Mouse (Mus musculus) MEL (cell line): ENCODE results near the gene Lypd6b.

Source experiments
- CTCF ChIP-seq, 3 experiments: IDR thresholded peaks in 2 of 3; conservative IDR thresholded peaks in 1 of 3; 2 replicates each; pipeline ENCODE4 v1.5.1; 2011 to 2012; ENCODE audit warnings: low read length in 3 of 3, low read depth in 2 of 3, mild to moderate bottlenecking in 2 of 3, improper control_type of control experiment in 1 of 3, inconsistent platforms in 1 of 3, mixed read lengths in 1 of 3, moderate library complexity in 1 of 3; ENCODE audit not compliant: control insufficient read depth in 1 of 3, insufficient read depth in 1 of 3, poor library complexity in 1 of 3, severe bottlenecking in 1 of 3
- EP300 ChIP-seq, 2 experiments: IDR thresholded peaks; 2 replicates each; pipeline ENCODE4 v1.6.1; 2011; ENCODE audit warnings: improper control_type of control experiment in 2 of 2, low read length in 2 of 2, low read depth in 1 of 2, mild to moderate bottlenecking in 1 of 2
- MAFK ChIP-seq: IDR thresholded peaks from 2 replicates; pipeline ENCODE4 v1.6.1; 2011; ENCODE audit warnings: low read depth, mild to moderate bottlenecking, low read length, improper control_type of control experiment, borderline replicate concordance
- MYB ChIP-seq: IDR thresholded peaks from 2 replicates; pipeline ENCODE4 v1.6.1; 2011; ENCODE audit warnings: mild to moderate bottlenecking, low read depth, low read length, improper control_type of control experiment
- POLR2A ChIP-seq, 2 experiments: IDR thresholded peaks; 2 replicates each; pipeline ENCODE4 v1.6.1; 2011 to 2012; ENCODE audit warnings: low read length in 2 of 2, mild to moderate bottlenecking in 2 of 2, control low read depth in 1 of 2, improper control_type of control experiment in 1 of 2, low read depth in 1 of 2, moderate library complexity in 1 of 2; ENCODE audit not compliant: control insufficient read depth in 1 of 2, insufficient read depth in 1 of 2, poor library complexity in 1 of 2
- RCOR1 ChIP-seq: IDR thresholded peaks from 2 replicates; pipeline ENCODE4 v1.6.1; 2012; ENCODE audit warnings: low read depth, mild to moderate bottlenecking, inconsistent platforms, low read length, improper control_type of control experiment
- SMC3 ChIP-seq: IDR thresholded peaks from 2 replicates; pipeline ENCODE4 v1.6.1; 2011; ENCODE audit warnings: low read depth, low read length, improper control_type of control experiment
- TBP ChIP-seq: IDR thresholded peaks from 2 replicates; pipeline ENCODE4 v1.8.0; 2011; ENCODE audit warnings: low read depth, low read length, improper control_type of control experiment
- ZNF384 ChIP-seq: IDR thresholded peaks from 2 replicates; pipeline ENCODE4 v1.6.1; 2012; ENCODE audit warnings: low read depth, mild to moderate bottlenecking, inconsistent platforms, low read length, improper control_type of control experiment

DNA sequence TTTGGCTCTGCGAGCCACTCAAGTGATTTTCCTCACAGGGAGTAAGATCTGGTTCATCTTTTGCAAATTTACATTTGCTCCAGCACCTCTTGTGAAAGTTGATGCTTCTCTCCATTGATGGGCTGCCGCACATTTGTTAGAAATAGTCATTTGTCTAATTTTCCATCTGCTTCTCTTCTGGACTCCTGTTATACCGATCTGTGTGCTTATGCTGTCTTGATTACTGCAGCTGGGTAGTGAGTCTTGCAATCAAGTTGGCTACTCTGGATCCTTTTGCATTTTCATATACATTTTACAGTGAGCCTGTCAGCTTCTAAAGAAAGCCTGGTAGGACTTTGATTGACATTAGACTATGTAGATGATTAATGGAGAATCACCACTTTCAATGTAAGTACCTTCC is 59.4 kb downstream of the Lypd6b start:
- TF ChIP-seq MAFK (no peak), MYB (no peak), ZNF384 (no peak), TBP (no peak), POLR2A (IDR thresholded peaks at IDR 0.05; ENCODE audit: control insufficient read depth in 1 of 2, insufficient read depth in 1 of 2, low read depth in 1 of 2, low read length in 2 of 2, poor library complexity in 1 of 2) (no peak), RCOR1 (no peak), CTCF (IDR thresholded peaks at IDR 0.05 in 2 of 3, conservative IDR thresholded peaks at IDR 0.05 in 1 of 3; ENCODE audit: control insufficient read depth in 1 of 3, insufficient read depth in 1 of 3, low read depth in 2 of 3, low read length in 3 of 3, poor library complexity in 1 of 3, severe bottlenecking in 1 of 3) (no peak), SMC3 (no peak), EP300 (IDR thresholded peaks at IDR 0.05; ENCODE audit: low read depth in 1 of 2, low read length in 2 of 2) (no peak)
